Mouse (Mus musculus): ENCODE measurements around the gene Trim27.

- TF ChIP-seq CTCF (conservative IDR thresholded peaks at IDR 0.05; ENCODE audit: low read length) (no peak), NANOG (IDR thresholded peaks at IDR 0.05; ENCODE audit: borderline replicate concordance, low read length) (no peak)
These were observed 64.0 kb downstream of the Trim27 start for GRCm38 (mm10) chr13:21243196-21243595.

Data from E14TG2a.4 (cell line).